Mouse (Mus musculus): ENCODE measurements around the gene Glis1. TPM values are rescaled to one million over a fixed set of nuclear protein-coding genes. Genes with fewer than 3 reads are reported as not detected.

Glis1 gene
- polyA plus RNA-seq, 1 experiment from 2014 or later = 0.47 TPM

GRCm38 (mm10) chr4:107442891-107443483 is 8.6 kb downstream of the Glis1 start:
- Histone ChIP-seq H3K4me3 (ENCODE audit: low read depth, low read length) (no peak overlapping the region), H3K27ac (replicated peaks) (no peak overlapping the region), H3K36me3 (ENCODE audit: control insufficient read depth, insufficient read depth, low read length) (no peaks in the 10 kb centered on the region), H3K4me2 (replicated peaks; ENCODE audit: low read depth) (no peak overlapping the region), H3K9me3 (ENCODE audit: control insufficient read depth, low read length) (no peaks in the 10 kb centered on the region), H3K4me1 (replicated peaks; ENCODE audit: control insufficient read depth, insufficient read depth) (no peaks in the 10 kb centered on the region), H3K9ac (ENCODE audit: low read length) (no peak overlapping the region), H3K27me3 (ENCODE audit: control insufficient read depth, insufficient read depth, low read length) (peaks cover 4% of the 10 kb centered on the region; the same call in 1 of the 2 replicates)
- TF ChIP-seq CTCF (IDR thresholded peaks at IDR 0.05; ENCODE audit: low read depth) (no peak), EP300 (optimal IDR thresholded peaks at IDR 0.05) (no peak)
- DNase-seq (ENCODE audit: low spot score) (no peak), ATAC-seq (ENCODE audit: low FRiP score, low TSS enrichment) (no peak)
- 38% methylated on average over 16 of the region's 16 CpGs for WGBS

DNA sequence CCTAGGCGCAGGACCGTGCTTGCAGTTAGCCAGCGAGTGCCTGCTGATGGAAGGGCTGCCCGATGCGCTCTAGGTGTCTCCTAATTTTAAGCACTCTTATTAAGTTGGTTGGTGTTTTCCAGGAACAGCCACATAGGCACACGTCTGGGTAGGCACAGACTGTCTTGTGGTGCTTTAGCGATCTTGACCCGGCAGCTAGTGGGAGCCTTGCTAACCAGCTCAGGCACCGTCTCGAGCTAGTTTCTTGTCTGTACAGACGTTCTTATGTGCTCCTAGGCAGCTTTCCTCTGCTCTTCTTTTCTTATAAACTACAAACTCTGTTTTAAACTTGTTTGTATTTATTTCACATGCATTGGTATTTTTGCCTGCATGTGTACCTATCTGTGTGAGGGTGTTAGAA is 9.2 kb downstream of the Glis1 start:
- no peak for TF ChIP-seq CTCF (IDR thresholded peaks at IDR 0.05; ENCODE audit: low read depth)
- TF ChIP-seq EP300 (optimal IDR thresholded peaks at IDR 0.05) = no peak
- H3K9me3 ChIP-seq (ENCODE audit: control insufficient read depth, low read length) = no peaks in the 10 kb centered on the region
- H3K4me2 ChIP-seq (replicated peaks; ENCODE audit: low read depth) = no peak overlapping the region
- DNase-seq (ENCODE audit: low spot score) = no peak
- no peaks in the 10 kb centered on the region for H3K4me1 ChIP-seq (replicated peaks; ENCODE audit: control insufficient read depth, insufficient read depth)
- no peak overlapping the region for H3K27ac ChIP-seq (replicated peaks)
- WGBS = 70% methylated on average over 11 of the region's 11 CpGs
- no peak for ATAC-seq (ENCODE audit: low FRiP score, low TSS enrichment)
- H3K36me3 ChIP-seq (ENCODE audit: control insufficient read depth, insufficient read depth, low read length) = no peaks in the 10 kb centered on the region
- H3K9ac ChIP-seq (ENCODE audit: low read length) = no peak overlapping the region
- peaks cover 4% of the 10 kb centered on the region; the same call in 1 of the 2 replicates for H3K27me3 ChIP-seq (ENCODE audit: control insufficient read depth, insufficient read depth, low read length)
- no peak overlapping the region for H3K4me3 ChIP-seq (ENCODE audit: low read depth, low read length)

GRCm38 (mm10) chr4:107448481-107448880 is 14.1 kb downstream of the Glis1 start:
- Histone ChIP-seq H3K27ac (replicated peaks) (no peak overlapping the region), H3K4me3 (ENCODE audit: low read depth, low read length) (no peak overlapping the region), H3K9me3 (ENCODE audit: control insufficient read depth, low read length) (no peaks in the 10 kb centered on the region), H3K4me1 (replicated peaks; ENCODE audit: control insufficient read depth, insufficient read depth) (no peaks in the 10 kb centered on the region), H3K9ac (ENCODE audit: low read length) (no peak overlapping the region), H3K36me3 (ENCODE audit: control insufficient read depth, insufficient read depth, low read length) (no peaks in the 10 kb centered on the region), H3K27me3 (ENCODE audit: control insufficient read depth, insufficient read depth, low read length) (no peaks in the 10 kb centered on the region), H3K4me2 (replicated peaks; ENCODE audit: low read depth) (no peak overlapping the region)
- no peak for ATAC-seq (ENCODE audit: low FRiP score, low TSS enrichment)
- DNase-seq (ENCODE audit: low spot score) = no peak
- WGBS = 86% methylated on average over 6 of the region's 6 CpGs
- no peak for TF ChIP-seq EP300 (optimal IDR thresholded peaks at IDR 0.05)
- peak; percentile 56 for TF ChIP-seq CTCF (IDR thresholded peaks at IDR 0.05; ENCODE audit: low read depth)

DNA sequence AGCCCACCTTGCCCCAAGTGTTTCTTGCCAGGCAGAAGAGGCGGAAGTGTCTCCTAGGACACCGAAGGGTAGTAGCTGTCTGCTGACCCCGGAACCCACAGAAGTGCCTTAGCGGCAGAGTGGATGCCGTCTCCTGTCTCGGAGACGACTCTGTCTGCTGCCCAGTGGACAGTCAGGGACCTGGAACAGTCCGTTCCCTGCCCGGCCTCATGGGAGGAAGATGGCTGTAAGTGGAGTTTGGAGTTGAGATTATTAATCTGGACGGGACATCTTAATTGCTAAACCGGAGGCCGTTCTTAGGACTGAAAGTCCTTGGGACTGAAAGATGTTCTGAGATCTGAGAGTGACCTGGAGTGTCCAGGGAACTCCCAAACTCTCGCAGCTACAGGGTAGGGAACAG is 15.1 kb downstream of the Glis1 start:
- DNase-seq (ENCODE audit: low spot score) = no peak
- Histone ChIP-seq H3K9me3 (ENCODE audit: control insufficient read depth, low read length) (no peaks in the 10 kb centered on the region), H3K36me3 (ENCODE audit: control insufficient read depth, insufficient read depth, low read length) (no peaks in the 10 kb centered on the region), H3K9ac (ENCODE audit: low read length) (no peak overlapping the region), H3K4me2 (replicated peaks; ENCODE audit: low read depth) (no peak overlapping the region), H3K4me3 (ENCODE audit: low read depth, low read length) (no peak overlapping the region), H3K27ac (replicated peaks) (no peak overlapping the region), H3K4me1 (replicated peaks; ENCODE audit: control insufficient read depth, insufficient read depth) (no peaks in the 10 kb centered on the region), H3K27me3 (ENCODE audit: control insufficient read depth, insufficient read depth, low read length) (no peaks in the 10 kb centered on the region)
- WGBS = 87% methylated on average over 13 of the region's 13 CpGs
- no peak for ATAC-seq (ENCODE audit: low FRiP score, low TSS enrichment)
- no peak for TF ChIP-seq EP300 (optimal IDR thresholded peaks at IDR 0.05)
- no peak for TF ChIP-seq CTCF (IDR thresholded peaks at IDR 0.05; ENCODE audit: low read depth)

GRCm38 (mm10) chr4:107452266-107453015 is 18.1 kb downstream of the Glis1 start:
- no peak for ATAC-seq (ENCODE audit: low FRiP score, low TSS enrichment)

More at GRCm38 (mm10) chr4:107452266-107453015, 18.1 kb downstream of the Glis1 start:
- Histone ChIP-seq H3K4me3 (ENCODE audit: low read depth, low read length) (no peak overlapping the region), H3K36me3 (ENCODE audit: control insufficient read depth, insufficient read depth, low read length) (no peaks in the 10 kb centered on the region), H3K27me3 (ENCODE audit: control insufficient read depth, insufficient read depth, low read length) (no peaks in the 10 kb centered on the region), H3K9me3 (ENCODE audit: control insufficient read depth, low read length) (no peaks in the 10 kb centered on the region), H3K27ac (replicated peaks) (no peak overlapping the region), H3K4me2 (replicated peaks; ENCODE audit: low read depth) (no peak overlapping the region), H3K4me1 (replicated peaks; ENCODE audit: control insufficient read depth, insufficient read depth) (no peaks in the 10 kb centered on the region), H3K9ac (ENCODE audit: low read length) (no peak overlapping the region)
- WGBS = 81% methylated on average over 18 of the region's 18 CpGs
- TF ChIP-seq EP300 (optimal IDR thresholded peaks at IDR 0.05) (no peak), CTCF (IDR thresholded peaks at IDR 0.05; ENCODE audit: low read depth) (peak; percentile 22; the same call in 1 of the 2 replicates)
- DNase-seq (ENCODE audit: low spot score) = no peak
